Mouse (Mus musculus) CD4-positive, CD25-positive, alpha-beta regulatory T cell, adult 2 months (primary cell): Measurements from ENCODE around the gene St5.
A peak's percentile ranks its signal among the peaks of the same experiment; 100 is the strongest.

Experiments used
- DNase-seq: peaks from one replicate; pipeline ENCODE4 v3.0.0-alpha.2; 2012; ENCODE audit warnings: low read depth, low spot score

St5 gene

DNA sequence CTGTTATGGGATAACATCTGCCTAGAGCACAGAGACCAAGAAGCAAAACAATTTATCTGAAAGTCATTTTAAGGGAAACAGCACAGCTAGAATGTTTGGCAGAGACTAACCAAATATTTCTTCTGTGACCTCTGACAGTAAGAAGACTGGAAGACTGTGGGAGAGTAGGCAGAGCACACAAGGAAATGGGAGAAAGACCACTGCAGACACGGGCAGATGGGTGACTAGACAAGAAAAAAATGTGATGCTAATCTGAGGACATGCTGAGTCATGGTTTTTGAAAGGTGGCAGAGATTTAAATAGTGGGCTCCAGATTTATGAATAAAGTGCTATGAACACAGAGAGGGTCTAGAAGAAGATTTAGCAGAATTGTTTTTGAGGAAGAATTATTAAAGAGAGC lies 61.4 kb downstream of the St5 start:
- DNase-seq: no peak

DNA sequence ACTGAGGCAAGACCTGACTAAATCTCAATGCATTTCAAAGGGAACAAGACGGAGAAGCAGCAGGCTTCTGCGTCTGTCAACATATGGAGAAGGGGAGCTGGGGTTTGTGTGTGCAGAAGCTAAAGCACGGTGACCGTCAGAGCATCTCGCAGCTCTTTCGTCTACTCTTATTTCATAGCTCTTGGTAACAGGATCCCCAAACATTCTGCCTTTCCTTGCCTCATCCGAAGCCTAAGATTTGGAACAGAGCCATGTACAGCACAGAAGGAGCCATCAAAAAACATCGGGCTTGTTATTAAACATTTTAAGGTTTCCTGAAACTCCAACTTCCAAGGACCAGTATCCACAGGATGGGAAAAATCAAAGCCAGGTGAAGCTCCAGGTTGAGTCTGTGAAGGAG lies 62.3 kb downstream of the St5 start:
- DNase-seq: no peak

DNA sequence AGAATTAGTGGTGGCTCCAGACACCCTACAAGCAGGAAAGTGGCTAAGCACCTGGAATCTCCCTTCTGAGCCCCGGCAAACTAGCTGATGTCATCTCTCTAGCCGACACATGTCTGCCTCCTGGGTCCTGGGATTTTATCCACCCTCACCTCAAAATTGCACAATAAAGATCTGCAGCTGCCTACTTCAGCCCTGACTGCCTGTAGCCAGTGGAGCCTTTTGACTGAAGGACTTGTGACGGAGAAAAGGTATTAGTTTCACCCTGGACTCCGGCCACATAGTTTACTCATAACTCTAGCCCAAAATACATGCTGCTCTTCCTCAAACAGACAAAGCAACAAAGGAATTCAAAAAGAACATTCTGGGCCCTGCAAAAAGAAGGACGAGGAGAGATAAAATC lies 66.0 kb downstream of the St5 start:
- no peak for DNase-seq

GRCm38 (mm10) chr7:109636086-109636792 lies 67.2 kb downstream of the St5 start:
- no peak for DNase-seq

DNA sequence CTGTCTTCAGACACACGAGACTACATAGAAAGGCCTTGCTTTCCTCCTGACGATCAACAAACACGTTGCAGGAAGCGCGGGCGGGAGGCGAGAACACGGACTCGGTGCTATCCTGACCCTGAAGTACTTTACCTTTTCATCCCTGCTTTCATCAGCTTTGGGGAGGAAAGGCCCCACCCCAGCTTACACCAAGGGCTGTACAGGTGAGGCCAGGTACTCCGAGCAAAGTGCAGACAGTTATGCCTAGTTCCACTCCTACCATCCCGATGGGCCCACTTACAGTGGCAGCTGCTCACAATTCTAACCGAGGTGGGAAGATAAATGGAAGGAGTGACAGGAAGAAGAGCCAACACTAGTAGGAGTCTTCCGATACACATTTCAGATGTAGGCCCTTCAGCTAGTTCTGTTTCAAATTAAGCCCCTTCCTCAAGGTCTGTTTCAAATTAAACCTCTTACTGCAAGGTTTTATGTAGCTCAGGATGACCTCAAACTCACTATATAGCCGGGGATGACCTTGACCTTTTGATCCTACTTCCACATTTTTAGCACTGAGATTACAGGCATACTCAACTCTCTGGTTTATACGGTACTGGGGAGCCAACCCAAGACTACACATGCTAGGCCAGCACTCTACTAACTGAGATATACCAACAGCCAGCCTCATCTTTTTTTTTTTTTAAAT lies 69.9 kb downstream of the St5 start:
- DNase-seq: no peak

DNA sequence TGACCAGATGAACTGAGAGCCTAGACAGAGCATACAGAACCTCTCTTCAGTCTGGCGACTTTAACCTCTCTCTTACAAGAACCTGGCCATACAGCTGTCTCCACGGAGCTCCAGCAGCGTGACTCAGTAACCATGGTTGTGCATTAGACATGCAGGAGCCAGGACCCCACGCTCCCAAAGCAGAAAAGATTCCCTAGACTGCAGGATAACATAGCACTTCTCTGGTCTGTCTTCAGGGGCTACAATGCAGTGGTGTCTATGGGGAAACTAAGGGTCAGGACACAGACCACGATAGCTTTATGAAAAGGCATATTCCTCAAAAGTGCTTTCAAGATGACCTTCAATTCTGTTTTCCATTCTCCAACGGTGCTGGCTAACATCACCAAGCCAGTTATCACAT lies 72.1 kb downstream of the St5 start:
- no peak for DNase-seq

DNA sequence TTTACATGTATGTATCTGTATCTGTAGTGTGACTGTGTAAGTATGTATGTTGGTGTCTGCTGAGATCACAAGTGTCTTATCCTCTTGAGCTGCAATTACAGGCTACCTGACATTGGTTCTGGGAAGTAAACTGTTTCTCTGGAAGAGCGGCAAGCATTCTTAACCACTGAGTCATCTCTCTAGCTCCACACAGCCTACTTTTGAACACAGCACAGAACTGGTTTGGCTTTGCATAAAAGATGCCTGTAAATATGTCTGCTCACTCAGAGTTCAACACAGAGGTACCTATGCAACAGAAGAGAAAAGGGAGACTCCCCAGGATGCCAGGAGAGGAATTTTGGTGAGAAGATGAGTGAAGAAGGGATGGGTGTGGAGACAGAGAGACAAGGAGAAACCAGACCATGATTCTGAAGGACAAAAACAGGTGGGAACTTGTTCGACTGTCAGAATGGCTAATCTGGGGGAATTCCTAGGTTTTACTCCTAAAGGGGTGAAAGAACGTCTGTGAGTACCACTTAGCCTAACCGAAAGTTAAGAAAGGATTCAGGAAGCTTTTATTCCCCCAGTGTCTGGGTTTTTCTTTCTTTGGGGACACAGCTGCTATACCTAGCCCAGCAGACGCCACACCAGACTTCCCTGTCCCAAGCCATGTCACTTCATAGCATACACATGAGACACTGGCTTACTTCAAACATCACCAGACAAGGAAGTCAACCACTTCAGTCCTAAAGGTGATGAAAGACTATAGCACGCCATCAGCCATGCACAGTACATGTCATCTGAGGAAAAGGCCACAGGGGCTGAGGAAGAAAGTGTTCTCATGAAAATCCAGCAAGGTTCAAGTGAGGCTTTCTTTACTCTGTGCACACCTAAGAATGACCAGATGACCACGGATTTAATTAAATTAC lies 73.3 kb downstream of the St5 start:
- no peak for DNase-seq

DNA sequence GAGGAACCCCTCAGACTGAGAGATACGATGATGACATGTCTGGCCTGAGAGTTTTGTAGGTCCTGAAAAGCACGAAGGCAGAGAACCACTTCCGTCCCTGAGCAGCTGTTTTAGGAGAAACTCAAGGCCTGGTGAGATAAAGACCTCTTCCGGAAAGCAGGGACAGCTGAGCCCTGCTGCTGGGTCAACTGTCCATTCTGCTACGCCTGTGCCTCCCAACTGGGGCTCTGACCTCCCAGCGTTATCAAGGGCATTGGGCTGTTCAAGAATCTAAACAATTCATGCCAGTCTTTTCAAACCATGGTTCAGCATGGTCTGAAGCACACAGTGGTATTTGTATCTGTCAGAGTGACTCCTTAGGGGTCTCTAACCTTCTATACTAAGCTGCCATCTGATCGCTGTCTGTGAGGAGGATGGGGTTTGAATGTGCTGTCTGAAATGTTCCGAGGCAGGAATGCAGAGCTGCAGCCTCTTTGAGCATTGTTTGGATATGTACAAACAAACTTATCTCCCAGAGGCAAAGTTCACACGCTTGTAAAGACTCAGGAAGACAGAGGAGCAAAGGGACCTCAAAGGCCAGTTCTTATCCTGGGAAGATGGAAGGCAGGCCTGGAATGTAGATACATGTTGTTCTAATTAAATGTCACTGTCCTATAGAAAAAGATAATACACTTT lies 74.3 kb downstream of the St5 start:
- DNase-seq: no peak

DNA sequence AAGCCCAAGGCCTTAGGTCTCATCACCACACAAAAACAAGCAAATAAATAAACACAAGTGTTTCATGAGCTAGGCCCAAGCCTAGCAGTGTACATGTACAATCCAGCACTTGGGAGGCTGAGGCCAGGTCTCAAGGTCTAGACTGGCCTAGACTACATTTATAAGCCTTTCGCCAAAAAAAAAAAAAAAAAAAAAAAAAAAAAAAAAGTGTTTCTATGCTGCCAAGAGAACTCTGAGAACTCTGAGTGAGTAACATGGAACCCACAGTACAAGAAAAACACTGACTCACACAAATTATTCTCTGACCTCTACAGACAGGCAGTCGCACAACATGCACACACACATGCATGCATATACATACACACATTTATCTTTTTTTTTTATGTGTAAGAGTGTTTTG lies 75.6 kb downstream of the St5 start:
- no peak for DNase-seq

DNA sequence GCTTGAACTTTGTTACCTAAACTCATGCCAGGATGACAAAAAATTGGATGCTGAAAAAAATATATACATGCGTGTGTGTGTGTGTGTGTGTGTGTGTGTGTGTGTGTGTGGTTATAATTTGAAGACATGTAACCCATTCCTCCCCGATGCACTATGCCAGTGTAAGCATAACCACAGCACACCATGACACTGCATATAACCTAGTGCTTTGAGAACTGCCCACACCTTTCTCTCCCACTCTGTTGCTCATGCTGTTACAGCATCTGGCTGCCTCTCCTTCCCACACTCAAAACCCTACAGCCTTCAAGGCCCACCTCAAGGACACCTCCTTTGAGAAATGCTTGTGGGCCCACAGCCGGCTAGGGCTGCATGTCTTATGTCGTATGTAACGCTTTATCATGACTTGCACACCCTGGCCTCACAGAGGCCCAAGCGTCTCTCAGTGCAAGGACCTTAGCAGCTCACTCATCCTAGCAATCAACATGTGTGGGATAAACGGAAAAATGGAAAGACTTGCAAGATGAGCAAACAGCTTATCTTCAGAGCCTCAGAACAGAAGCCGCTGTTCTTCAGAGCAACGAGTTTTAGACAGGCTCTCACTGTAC lies 81.1 kb downstream of the St5 start:
- no peak for DNase-seq

GRCm38 (mm10) chr7:109620967-109621366 lies 82.4 kb downstream of the St5 start:
- DNase-seq: no peak

DNA sequence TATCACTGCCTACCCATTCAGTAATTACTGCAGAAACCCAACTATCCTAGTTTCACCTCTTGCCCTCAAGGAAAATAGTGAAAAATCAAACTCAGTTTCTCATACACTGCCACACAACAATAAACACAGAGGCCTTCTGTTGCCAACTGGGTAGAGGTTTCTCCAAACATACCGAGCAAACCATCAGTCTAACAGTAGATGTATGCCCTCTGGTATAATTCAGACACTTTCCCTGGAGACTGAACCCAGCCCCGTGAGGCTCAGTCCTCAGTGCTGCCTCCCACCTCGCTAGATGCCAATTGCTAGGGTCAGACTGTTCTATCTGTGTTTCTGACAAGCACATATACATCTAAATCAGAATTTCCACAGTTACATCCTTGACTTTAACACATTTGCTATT lies 83.1 kb downstream of the St5 start:
- no peak for DNase-seq

- DNase-seq: peak; percentile 62
Observed at GRCm38 (mm10) chr7:109618721-109619120, 84.7 kb downstream of the St5 start.

DNA sequence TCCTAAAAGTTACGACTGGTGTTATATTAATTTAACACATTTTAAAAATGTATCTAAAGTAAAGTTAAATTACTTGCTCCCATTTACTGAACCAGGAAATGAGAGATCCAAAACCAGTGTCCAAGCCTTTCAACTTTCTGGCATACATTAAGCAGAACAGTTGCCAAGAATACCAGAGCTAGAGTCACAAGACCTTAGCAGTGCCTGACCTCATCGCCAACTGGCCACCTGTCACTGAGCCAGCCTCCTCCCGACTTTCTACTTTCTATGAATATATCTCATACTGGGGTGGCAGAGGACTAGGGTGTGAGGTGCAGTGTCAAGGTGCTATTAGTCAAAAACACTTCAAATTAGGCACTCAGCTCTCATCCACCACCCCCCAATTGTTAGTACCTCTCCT lies 85.6 kb downstream of the St5 start:
- DNase-seq: no peak

DNA sequence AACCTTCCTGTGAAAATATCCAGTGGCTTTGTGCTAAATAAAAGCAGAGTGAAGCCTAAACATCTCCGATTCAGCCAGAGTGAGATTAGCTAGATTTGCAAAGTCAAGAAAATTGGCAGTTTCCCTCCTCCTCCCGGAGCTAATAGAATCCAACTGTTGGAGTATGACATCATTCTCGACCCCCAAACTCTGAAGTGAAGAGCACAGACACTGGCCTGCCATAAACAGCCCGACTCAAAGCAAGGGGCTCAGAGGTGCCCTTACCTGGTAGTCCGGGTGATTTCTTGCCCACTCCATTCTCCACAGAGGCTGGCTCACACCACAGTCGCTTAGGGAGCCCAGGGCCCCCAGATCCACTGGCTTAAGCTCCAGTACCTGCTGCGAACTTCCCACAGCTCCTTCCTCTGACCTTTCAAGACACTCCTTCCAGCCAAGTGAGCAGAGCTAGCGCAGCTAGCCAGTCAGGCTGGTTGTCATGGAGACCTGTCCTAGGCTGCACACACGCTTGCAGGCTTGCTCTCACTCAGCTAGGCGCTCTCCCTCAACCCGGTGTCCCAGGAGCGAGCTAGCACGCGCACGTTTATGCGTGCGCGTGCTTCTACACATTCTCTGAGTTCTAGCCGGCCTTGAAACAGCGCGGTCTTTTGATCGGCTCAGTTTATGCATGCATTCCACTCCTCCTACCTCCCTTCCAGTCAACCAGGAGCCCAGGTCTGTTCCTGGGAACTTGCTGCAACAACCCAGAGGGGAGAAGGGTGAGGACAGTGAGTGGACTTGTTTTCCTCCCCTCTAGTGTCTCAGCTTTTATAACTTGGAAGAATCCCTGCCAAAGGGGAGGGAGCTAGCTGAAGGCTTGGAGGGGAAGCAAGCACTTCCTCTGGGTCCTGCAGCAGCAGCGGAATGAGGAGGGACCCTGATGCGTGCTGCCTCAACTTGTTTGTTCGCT lies 87.1 kb downstream of the St5 start:
- peak; percentile 14 for DNase-seq

GRCm38 (mm10) chr7:109615601-109616000 lies 87.8 kb downstream of the St5 start:
- DNase-seq: no peak

DNA sequence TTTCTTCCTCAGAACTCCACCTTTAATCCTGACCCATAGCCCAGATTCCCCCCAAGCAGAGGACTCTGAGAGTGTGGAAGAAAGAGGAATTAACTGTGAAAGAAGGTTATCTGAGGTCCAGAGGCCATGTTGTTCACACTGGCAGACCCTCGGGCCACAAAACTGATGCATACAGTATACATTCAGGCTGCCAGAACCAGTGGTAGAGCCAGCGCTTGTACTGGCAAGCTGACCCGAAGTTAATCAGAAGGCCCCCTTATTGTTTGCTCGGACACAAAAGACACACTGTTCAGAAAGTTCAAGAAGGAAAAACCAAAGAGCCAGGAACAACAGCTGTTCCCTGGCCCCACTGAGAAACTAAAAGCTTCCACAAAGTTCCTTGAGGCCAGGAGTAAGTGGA lies 88.5 kb downstream of the St5 start:
- DNase-seq: no peak

DNA sequence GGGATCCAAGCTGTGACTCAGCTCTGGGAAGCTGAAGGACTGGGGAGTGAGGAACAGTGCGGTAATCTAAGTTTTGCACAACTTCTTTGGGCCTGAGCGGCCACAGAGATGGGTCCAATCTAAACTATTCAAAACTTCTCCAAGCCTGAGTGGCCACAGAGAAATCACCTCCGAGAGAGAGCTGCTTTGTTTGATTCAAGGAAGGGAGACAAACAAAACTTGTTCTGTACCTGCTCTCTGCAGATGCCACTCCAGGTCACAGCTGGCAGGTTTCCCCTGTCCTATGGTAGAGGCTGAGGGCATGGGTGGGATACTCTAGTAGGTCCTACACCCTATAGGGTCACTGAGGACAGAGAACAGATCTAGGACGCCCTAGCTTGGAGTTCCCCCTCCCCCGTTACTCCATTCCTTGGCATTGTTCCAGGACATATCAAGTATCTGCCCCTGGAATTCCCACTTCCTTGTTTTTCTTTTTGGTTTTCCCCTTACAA lies 89.8 kb downstream of the St5 start:
- no peak for DNase-seq

GRCm38 (mm10) chr7:109613051-109613450 lies 90.4 kb downstream of the St5 start:
- DNase-seq: no peak

- DNase-seq: no peak
Observed at GRCm38 (mm10) chr7:109612531-109612930, 90.9 kb downstream of the St5 start.
